ENCODE assay signal across 8 mouse cellular contexts in the genomic region with DNA sequence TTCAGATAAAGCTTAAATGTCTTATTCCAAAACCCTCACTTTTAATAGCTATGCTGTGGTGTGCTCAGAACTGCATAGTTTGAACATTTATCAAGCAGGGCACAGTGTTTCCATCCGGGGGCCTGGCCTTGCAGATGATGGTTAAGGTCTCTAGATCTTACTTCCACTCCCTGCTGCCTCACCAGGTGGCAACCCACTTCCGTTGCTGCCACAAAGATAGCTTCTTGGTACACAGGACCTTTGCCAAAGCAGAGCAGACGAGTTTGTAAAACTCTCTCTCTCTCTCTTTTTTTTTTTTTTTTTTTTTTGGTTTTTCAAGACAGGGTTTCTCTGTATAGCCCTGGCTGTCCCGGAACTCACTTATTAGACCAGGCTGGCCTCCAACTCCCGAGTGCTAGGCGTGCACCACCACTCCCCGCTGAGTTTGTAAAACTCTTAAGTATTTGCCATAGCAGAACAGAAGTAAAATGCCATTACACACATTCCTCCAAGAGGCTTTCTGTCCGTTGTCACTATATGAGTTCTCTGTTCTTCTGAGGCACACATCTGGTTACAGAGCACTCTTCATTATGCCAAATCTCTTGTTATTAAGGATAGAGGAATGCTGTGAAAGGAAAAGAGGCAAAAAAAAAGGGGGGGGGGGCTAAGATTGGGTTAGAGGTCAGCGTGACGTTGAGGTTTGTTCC. TPM values are rescaled to one million over a fixed set of nuclear protein-coding genes. Genes with fewer than 3 reads are reported as not detected.
DNase-seq lines count a peak whose midpoint lies in the region; ATAC-seq and TF ChIP-seq lines count a peak whose summit lies in the region.

No protein-coding gene starts in this region.

- DNase-seq in layer of hippocampus, adult 2 months (ENCODE audit: low spot score in 2 of 2): no peak
- no peak for DNase-seq in layer of hippocampus, adult 9-10 months (ENCODE audit: low spot score)
- peak; percentile 45 for DNase-seq in cerebellum, adult 9-10 months
- DNase-seq in thymus, postnatal 14 days: peak; percentile 87
- no peak for DNase-seq in retina, postnatal 1 day
- no peak for DNase-seq in left cerebral cortex, postnatal 25 days (ENCODE audit: low spot score in 2 of 2)

- no peaks in the 10 kb centered on the region for H3K9me3 ChIP-seq in hindbrain, embryonic 15.5 days

- H3K27ac ChIP-seq in layer of hippocampus, adult 2 months: peak overlapping the region; percentile 59
- peak overlapping the region; percentile 96 for H3K27ac ChIP-seq in hindbrain, embryonic 15.5 days (replicated peaks)

- no peaks in the 10 kb centered on the region for H3K36me3 ChIP-seq in hindbrain, embryonic 15.5 days

- peak overlapping the region; percentile 58 for H3K4me2 ChIP-seq in hindbrain, embryonic 15.5 days

- 0 out of 2 replicates have a peak, but pooled peaks have one; percentile 10 for ATAC-seq in hindbrain, embryonic 15.5 days (ENCODE audit: low FRiP score, low read depth)
- peak; percentile 55 for ATAC-seq in megakaryocyte-erythroid progenitor cell, adult 5-6 weeks (replicated peaks; ENCODE audit: low FRiP score, low TSS enrichment, poor library complexity, severe bottlenecking)

- no peaks in the 10 kb centered on the region for H3K27me3 ChIP-seq in hindbrain, embryonic 15.5 days

- no peak for TF ChIP-seq CTCF in layer of hippocampus, adult 2 months (conservative IDR thresholded peaks at IDR 0.05)

- 61% methylated on average over 10 of the region's 10 CpGs for WGBS in hindbrain, embryonic 15.5 days

- no peak overlapping the region for H3K9ac ChIP-seq in hindbrain, embryonic 15.5 days

- peaks cover 25% of the 10 kb centered on the region for H3K4me1 ChIP-seq in hindbrain, embryonic 15.5 days (replicated peaks)

- H3K4me3 ChIP-seq in layer of hippocampus, adult 2 months: peak overlapping the region; percentile 75
- H3K4me3 ChIP-seq in hindbrain, embryonic 15.5 days: peak overlapping the region; percentile 97

- intact Hi-C loops in left cerebral cortex, postnatal 25 days (cut with DNase I): loop anchor here (5.0 kb wide), 1 partner anchor 348 kb away; a partner anchor contains a TSS

RNA-seq across cellular contexts. Expression of a gene that starts 0.8 kb away (rescaled TPM):
- total RNA-seq in layer of hippocampus, adult 2 months (2021): 1 to 10 TPM; 9.2 to 9.5 TPM
- 1.8 and 2.1 TPM in 2 replicates for polyA plus RNA-seq in hindbrain, embryonic 15.5 days (2015; fragmentation: Nextera tagmentation; extraction: Ambion mirVana)
- 50.1 and 56.5 TPM in 2 replicates for total RNA-seq in megakaryocyte-erythroid progenitor cell, adult 5-6 weeks (2014; fragmentation: Nextera tagmentation)
- 51.2 and 57.4 TPM in 2 replicates for total RNA-seq in megakaryocyte-erythroid progenitor cell, adult 5-6 weeks (2017)
- total RNA-seq in left cerebral cortex, postnatal 25 days (2021): 10 to 100 TPM; 15.1 to 15.6 TPM

Comparison
In these comparisons a context has a peak if more than half of its experiments do, and no peak if none do; other contexts are left out.
1. DNase-seq: peak in cerebellum, adult 9-10 months (single experiment) and thymus, postnatal 14 days (single experiment); none in layer of hippocampus, adult 2 months (0 of 2), layer of hippocampus, adult 9-10 months (single experiment), retina, postnatal 1 day (single experiment) and left cerebral cortex, postnatal 25 days (0 of 2).